Mouse (Mus musculus) testis, adult 2 months (tissue): ENCODE measurements around the gene Pex1. TPM values are rescaled to one million over a fixed set of nuclear protein-coding genes. Genes with fewer than 3 reads are reported as not detected.
"Not testable (repeated sequence)": the region's sequence is repeated elsewhere in the genome, so short reads cannot be mapped to it uniquely, and the experiment has no call there.

Experiments
- H3K27ac ChIP-seq: fragments of 200-500 bp; 2 replicates; pipeline ENCODE4 v1.5.1; 2012; ENCODE audit warnings: low read depth, low read length; ENCODE audit not compliant: control insufficient read depth, insufficient read depth
- H3K27me3 ChIP-seq: fragments of 200-500 bp; 2 replicates; pipeline ENCODE4 v1.6.1; 2012; ENCODE audit warnings: mild to moderate bottlenecking, low read length, moderate library complexity; ENCODE audit not compliant: control insufficient read depth, insufficient read depth
- H3K36me3 ChIP-seq: fragments of 200-500 bp; 2 replicates; pipeline ENCODE4 v1.6.1; 2012; ENCODE audit warnings: mild to moderate bottlenecking, low read length; ENCODE audit not compliant: control insufficient read depth, insufficient read depth
- H3K4me1 ChIP-seq: fragments of 200-500 bp; 2 replicates; pipeline ENCODE4 v1.6.1; 2012; ENCODE audit warnings: low read length; ENCODE audit not compliant: control insufficient read depth, insufficient read depth
- H3K4me3 ChIP-seq: fragments of 200-500 bp; 2 replicates; pipeline ENCODE4 v1.5.1; 2012; ENCODE audit warnings: low read depth, mild to moderate bottlenecking, low read length, moderate library complexity, mixed read lengths; ENCODE audit not compliant: control insufficient read depth
- CTCF ChIP-seq: fragments of 200-500 bp; IDR thresholded peaks from 2 replicates; pipeline ENCODE4 v1.5.1; 2012; ENCODE audit warnings: low read depth, mild to moderate bottlenecking, inconsistent platforms, low read length, moderate library complexity; ENCODE audit not compliant: control insufficient read depth, insufficient read depth, insufficient replicate concordance
- POLR2A ChIP-seq: fragments of 200-500 bp; IDR thresholded peaks from 2 replicates; pipeline ENCODE4 v1.6.1; 2012; ENCODE audit warnings: low read depth, mild to moderate bottlenecking, inconsistent platforms, low read length, moderate library complexity; ENCODE audit not compliant: control insufficient read depth
- polyA plus RNA-seq: library from polyadenylated mRNA; depleted of rRNA; stranded (reverse); fragments of >200 nt; gene quantifications from 2 replicates; pipeline ENCODE4 v1.2.3, GENCODE M21; 2012

Gene Pex1
- polyA plus RNA-seq, 1 experiment = 3.8 TPM

- H3K36me3 ChIP-seq = no peaks in the 10 kb centered on the region
- H3K4me3 ChIP-seq = no peak within 1 kb of the TSS
- peaks cover 2% of the 10 kb centered on the region; the same call in 1 of the 2 replicates for H3K4me1 ChIP-seq
- H3K27ac ChIP-seq = no peak within 1 kb of the TSS
- TF ChIP-seq CTCF (no peak), POLR2A (no peak)
- no peaks in the 10 kb centered on the region for H3K27me3 ChIP-seq
Measured at GRCm38 (mm10) chr5:3650881-3651280, 55.0 kb downstream of the Pex1 start, which contains the start of gene Tmbim7. TSS of gene Tmbim7 (plus strand) at chr5:3651181.

- H3K4me1 ChIP-seq = no peaks in the 10 kb centered on the region; the same call in 1 of the 2 replicates
Measured at GRCm38 (mm10) chr5:3651621-3652020, 55.8 kb downstream of the Pex1 start.

GRCm38 (mm10) chr5:3652903-3653575 is 57.2 kb downstream of the Pex1 start:
- not testable (repeated sequence) for H3K36me3 ChIP-seq, H3K4me3 ChIP-seq, H3K27ac ChIP-seq, H3K27me3 ChIP-seq, H3K4me1 ChIP-seq

More at GRCm38 (mm10) chr5:3651621-3652020, 55.8 kb downstream of the Pex1 start:
- TF ChIP-seq POLR2A (no peak), CTCF (no peak)
- Histone ChIP-seq H3K36me3 (no peaks in the 10 kb centered on the region), H3K27ac (no peak overlapping the region), H3K27me3 (no peaks in the 10 kb centered on the region), H3K4me3 (no peak overlapping the region)

GRCm38 (mm10) chr5:3653801-3654200 is 57.9 kb downstream of the Pex1 start:
- no peak overlapping the region for H3K27ac ChIP-seq
- peaks cover 1% of the 10 kb centered on the region; the same call in 1 of the 2 replicates for H3K36me3 ChIP-seq
- no peak for TF ChIP-seq CTCF
- no peak for TF ChIP-seq POLR2A
- H3K4me1 ChIP-seq = no peaks in the 10 kb centered on the region
- H3K27me3 ChIP-seq = no peaks in the 10 kb centered on the region
- H3K4me3 ChIP-seq = no peak overlapping the region

GRCm38 (mm10) chr5:3657085-3657484 is 61.2 kb downstream of the Pex1 start, which contains the start of gene Gatad1:
TSS of gene Gatad1 (minus strand) at chr5:3657185.
- Histone ChIP-seq H3K36me3 (peaks cover 2% of the 10 kb centered on the region; the same call in 1 of the 2 replicates), H3K27me3 (no peaks in the 10 kb centered on the region), H3K27ac (peak within 1 kb of the TSS; percentile 95), H3K4me3 (peak within 1 kb of the TSS; percentile 83), H3K4me1 (no peaks in the 10 kb centered on the region)
- no peak for TF ChIP-seq CTCF
- TF ChIP-seq POLR2A = peak; percentile 65

GRCm38 (mm10) chr5:3665225-3665624 is 69.4 kb downstream of the Pex1 start:
- Histone ChIP-seq H3K27ac (no peak overlapping the region), H3K27me3 (no peaks in the 10 kb centered on the region), H3K4me1 (no peaks in the 10 kb centered on the region), H3K36me3 (no peaks in the 10 kb centered on the region; the same call in 1 of the 2 replicates), H3K4me3 (no peak overlapping the region)
- TF ChIP-seq POLR2A (no peak), CTCF (no peak)

GRCm38 (mm10) chr5:3666585-3666984 is 70.7 kb downstream of the Pex1 start:
- Histone ChIP-seq H3K4me1 (no peaks in the 10 kb centered on the region), H3K4me3 (no peak overlapping the region), H3K27me3 (no peaks in the 10 kb centered on the region), H3K36me3 (no peaks in the 10 kb centered on the region; the same call in 1 of the 2 replicates), H3K27ac (no peak overlapping the region)
- TF ChIP-seq POLR2A (no peak), CTCF (no peak)
